Mouse (Mus musculus): Measurements from ENCODE around the gene Fam217b.

Fam217b gene

DNA sequence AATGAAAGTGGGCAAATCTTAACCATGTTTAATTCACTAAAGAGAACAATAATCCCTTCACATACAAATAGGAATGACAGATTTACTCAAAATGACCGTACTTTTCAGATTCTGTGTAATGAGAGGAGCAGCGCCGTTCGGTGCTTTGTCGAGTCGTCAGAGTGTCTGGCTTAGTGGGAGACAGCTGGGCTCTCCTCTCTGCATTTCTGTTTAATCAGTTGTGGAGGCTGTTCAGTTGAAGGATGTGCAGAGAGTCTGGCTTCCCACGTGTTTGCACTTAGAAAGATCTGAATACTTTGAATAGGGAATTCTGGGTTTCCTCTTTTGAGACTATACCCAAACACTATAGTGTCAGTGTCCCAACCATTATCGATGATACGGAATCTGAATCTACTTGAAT is 23.0 kb downstream of the Fam217b start:
- DNase-seq (ENCODE audit: low spot score): no peak

GRCm38 (mm10) chr2:178449386-178449785 is 35.1 kb downstream of the Fam217b start:
- DNase-seq (ENCODE audit: low spot score): peak; percentile 84

DNA sequence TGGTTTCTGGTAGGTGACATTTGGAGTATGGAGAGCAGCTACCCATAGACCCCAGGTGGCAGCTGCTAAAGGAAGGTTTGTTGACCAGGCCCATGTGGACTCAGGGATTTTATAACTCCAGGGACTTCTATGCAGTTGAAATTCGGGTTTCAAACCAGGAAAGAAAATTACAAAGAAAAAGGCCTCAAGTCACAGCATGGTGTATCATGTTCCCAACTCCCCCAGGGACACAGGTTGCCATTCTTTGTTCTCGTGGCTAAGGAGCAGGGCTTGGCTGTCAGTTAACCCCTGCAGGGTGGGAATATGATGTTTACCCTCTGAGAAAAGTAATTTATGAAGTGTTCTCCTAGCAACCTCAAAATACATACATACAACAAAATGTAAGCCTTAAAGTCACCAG is 35.9 kb downstream of the Fam217b start:
- no peak for DNase-seq (ENCODE audit: low spot score)

DNA sequence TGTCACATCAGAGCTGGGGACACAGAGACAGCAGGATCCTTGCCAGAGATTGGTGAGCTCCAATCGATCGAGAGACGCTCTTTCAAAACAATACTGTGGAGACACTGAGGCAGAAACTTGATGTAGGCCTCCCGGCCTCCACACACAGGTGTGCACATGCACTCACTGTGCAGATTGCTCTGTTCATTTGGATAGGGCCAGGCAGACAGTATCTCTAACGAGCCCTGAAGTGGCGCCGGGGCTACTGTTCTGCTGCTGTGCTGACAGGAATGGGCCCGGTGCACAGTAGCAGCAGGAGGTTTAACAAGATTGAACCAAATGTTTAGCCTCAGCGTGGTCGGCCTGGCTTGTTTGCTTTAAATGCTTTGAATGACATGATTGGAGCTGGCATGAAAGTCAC is 36.6 kb downstream of the Fam217b start:
- no peak for DNase-seq (ENCODE audit: low spot score)

- DNase-seq (ENCODE audit: low spot score): peak; percentile 90
Measured at GRCm38 (mm10) chr2:178454664-178455516, 40.6 kb downstream of the Fam217b start.

DNA sequence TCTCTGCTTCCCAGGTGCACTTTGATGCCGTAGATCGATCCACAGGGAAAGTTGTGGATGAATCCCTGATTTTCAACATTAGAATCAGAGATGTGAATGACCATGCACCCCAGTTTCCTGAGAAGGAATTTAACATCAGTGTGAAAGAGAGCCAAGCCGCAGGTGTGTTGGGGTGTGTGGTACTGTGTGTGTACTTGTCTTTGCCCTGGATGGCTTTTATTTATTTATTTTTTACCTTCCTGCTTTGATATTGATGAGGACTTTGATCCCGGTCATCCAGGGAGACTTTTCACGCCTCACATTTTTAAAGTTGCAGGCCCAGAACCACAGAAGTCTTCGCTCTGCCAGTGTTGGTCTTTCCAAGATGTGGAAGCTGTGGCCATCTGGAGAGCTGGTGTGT is 43.1 kb downstream of the Fam217b start:
- DNase-seq (ENCODE audit: low spot score): no peak

DNA sequence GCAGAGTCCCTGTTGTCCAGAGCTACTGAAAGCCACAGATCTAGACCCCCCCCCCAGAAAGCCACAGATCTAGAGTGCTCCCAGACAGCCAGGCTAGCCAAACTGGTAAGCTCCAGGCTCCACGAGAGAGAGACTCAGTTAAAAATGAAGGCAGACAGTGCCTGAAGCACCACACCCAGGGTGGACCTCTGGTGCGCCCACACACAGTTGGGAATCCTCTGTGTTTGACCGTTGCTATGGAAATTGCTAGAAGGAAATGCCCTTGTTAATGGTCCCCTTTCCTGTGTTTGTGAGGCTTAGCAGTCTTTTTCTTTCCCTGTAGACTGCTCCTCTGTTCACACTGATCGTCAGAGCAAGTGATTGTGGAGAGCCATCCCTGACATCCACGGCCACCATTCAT is 46.0 kb downstream of the Fam217b start:
- DNase-seq (ENCODE audit: low spot score): no peak

DNA sequence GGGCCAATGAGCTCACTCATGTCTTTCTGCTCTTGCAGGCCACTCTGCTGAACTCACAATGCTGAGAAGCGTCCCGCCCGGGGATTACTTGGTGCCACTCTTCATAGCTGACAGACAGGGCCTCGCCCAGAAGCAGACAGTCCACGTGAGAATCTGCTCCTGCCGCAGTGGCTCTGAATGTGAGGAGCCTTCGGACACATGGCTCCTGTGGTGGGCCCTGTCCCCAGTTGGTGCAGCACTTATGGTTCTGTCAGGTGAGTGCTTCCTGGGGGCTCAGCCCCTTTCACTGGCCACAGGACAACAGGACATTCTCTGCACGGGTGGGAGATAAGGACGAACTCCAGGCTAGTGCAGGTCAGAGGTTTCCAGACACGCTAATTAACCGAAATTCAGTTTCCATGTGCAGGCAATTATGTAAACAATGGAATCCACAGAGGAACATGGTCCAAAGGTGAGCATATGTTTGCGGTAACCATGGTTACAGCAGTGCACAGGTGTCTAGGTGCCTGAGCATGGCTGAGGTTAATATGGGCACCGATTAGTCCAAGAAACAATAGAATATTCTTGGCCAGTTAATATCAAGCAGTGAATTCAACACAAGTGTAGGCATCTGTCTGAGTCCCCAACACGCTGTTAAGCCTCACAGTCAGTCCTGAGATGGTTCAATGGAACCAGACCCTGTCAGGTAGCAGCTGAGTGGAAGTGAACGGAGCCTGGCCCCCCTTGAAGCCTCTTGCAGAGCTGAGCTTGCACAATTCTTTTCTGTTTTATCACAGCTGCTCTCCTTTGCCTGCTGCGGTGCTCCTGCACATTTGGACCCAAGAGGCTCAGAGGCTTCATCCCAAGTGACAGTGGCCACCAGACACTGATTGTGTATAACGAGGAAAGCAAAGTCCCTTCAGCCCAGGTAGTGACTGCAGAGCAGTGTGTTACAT is 57.5 kb downstream of the Fam217b start:
- no peak for DNase-seq (ENCODE audit: low spot score)

GRCm38 (mm10) chr2:178473916-178474315 is 59.6 kb downstream of the Fam217b start:
- no peak for DNase-seq (ENCODE audit: low spot score)

Data from adipocyte (in vitro differentiated cells).